Mouse (Mus musculus): ENCODE measurements around the gene Prkd1. TPM values are rescaled to one million over a fixed set of nuclear protein-coding genes. Genes with fewer than 3 reads are reported as not detected.
"Not testable (repeated sequence)": the region's sequence is repeated elsewhere in the genome, so short reads cannot be mapped to it uniquely, and the experiment has no call there.

The Prkd1 gene
- total RNA-seq (2021) = 1 to 10 TPM; 6.5 to 7.0 TPM
- long read RNA-seq, experiment 1, partial matches to known transcripts = 0 of 2 reads
- long read RNA-seq, experiment 1, other reads (novel, unspliced or antisense) = 1 of 2 reads
- long read RNA-seq, experiment 2, partial matches to known transcripts = 0 of 3 reads
- long read RNA-seq, experiment 2, other reads (novel, unspliced or antisense) = 2 of 3 reads

- DNase-seq = peak; percentile 67 to 79
Observed at GRCm38 (mm10) chr12:50648671-50649541, at the start of gene Prkd1. Prkd1 (minus strand) TSS chr12:50649098.

GRCm38 (mm10) chr12:50697492-50697891 is 48.6 kb upstream of the Prkd1 start:
- DNase-seq = peak; percentile 20 to 30

- DNase-seq = peak; percentile 38 to 45
Observed at GRCm38 (mm10) chr12:50648176-50648670, 675 bp downstream of the Prkd1 start.

- DNase-seq = no peak
Observed at GRCm38 (mm10) chr12:50646857-50647256, 2.0 kb downstream of the Prkd1 start.

GRCm38 (mm10) chr12:50642671-50643070 is 6.2 kb downstream of the Prkd1 start:
- DNase-seq = no peak

GRCm38 (mm10) chr12:50640171-50640570 is 8.7 kb downstream of the Prkd1 start:
- DNase-seq = no peak

GRCm38 (mm10) chr12:50634436-50634835 is 14.5 kb downstream of the Prkd1 start:
- peak in 1 of 2 experiments; percentile 23 for DNase-seq

- DNase-seq = not testable (repeated sequence)
Observed at GRCm38 (mm10) chr12:50626100-50626499, 22.8 kb downstream of the Prkd1 start.

GRCm38 (mm10) chr12:50624175-50624574 is 24.7 kb downstream of the Prkd1 start:
- DNase-seq = peak in 1 of 2 experiments; percentile 3

GRCm38 (mm10) chr12:50615852-50616251 is 33.0 kb downstream of the Prkd1 start:
- DNase-seq = no peak

- peak; percentile 22 to 26 for DNase-seq
Observed at GRCm38 (mm10) chr12:50614341-50614740, 34.6 kb downstream of the Prkd1 start.

- DNase-seq = no peak
Observed at GRCm38 (mm10) chr12:50606703-50607500, 42.0 kb downstream of the Prkd1 start.

GRCm38 (mm10) chr12:50599370-50599769 is 49.5 kb downstream of the Prkd1 start:
- no peak for DNase-seq

- peak in 1 of 2 experiments; percentile 9 for DNase-seq
Observed at GRCm38 (mm10) chr12:50598053-50598988, 50.6 kb downstream of the Prkd1 start.

- DNase-seq = no peak
Observed at GRCm38 (mm10) chr12:50597467-50597866, 51.4 kb downstream of the Prkd1 start.

- DNase-seq = no peak
Observed at GRCm38 (mm10) chr12:50595777-50596176, 53.1 kb downstream of the Prkd1 start.

- no peak for DNase-seq
Observed at GRCm38 (mm10) chr12:50594506-50594905, 54.4 kb downstream of the Prkd1 start.

GRCm38 (mm10) chr12:50593481-50593880 is 55.4 kb downstream of the Prkd1 start:
- no peak for DNase-seq

- DNase-seq = no peak
Observed at GRCm38 (mm10) chr12:50588137-50588761, 60.6 kb downstream of the Prkd1 start.

GRCm38 (mm10) chr12:50565198-50565597 is 83.7 kb downstream of the Prkd1 start:
- DNase-seq = no peak

- DNase-seq = no peak
Observed at GRCm38 (mm10) chr12:50560536-50560935, 88.4 kb downstream of the Prkd1 start.
